Mouse (Mus musculus) limb, embryonic 12.5 days (tissue): ENCODE data around the gene Gpx1. TPM values are rescaled to one million over a fixed set of nuclear protein-coding genes. Genes with fewer than 3 reads are reported as not detected.
A peak's percentile ranks its signal among the peaks of the same experiment; 100 is the strongest.

Experiments used
- ATAC-seq: fragments of 200-750 bp; cut with Nextera tagmentation; 2 replicates; pipeline ENCODE4 v1.8.0; 2017; ENCODE audit warnings: low read depth, moderate TSS enrichment; ENCODE audit not compliant: insufficient number of reproducible peaks, insufficient read depth, low FRiP score, low TSS enrichment
- H3K27ac ChIP-seq: fragments of 300-500 bp; sonication (generic); 2 replicates; pipeline ENCODE4 v1.5.1; 2016; ENCODE audit warnings: mild to moderate bottlenecking, moderate library complexity
- H3K27me3 ChIP-seq: fragments of 300-500 bp; sonication (generic); 2 replicates; pipeline ENCODE4 v1.6.1; 2016; ENCODE audit warnings: mild to moderate bottlenecking, moderate library complexity
- H3K36me3 ChIP-seq: fragments of 300-500 bp; sonication (generic); 2 replicates; pipeline ENCODE4 v1.6.1; 2016; ENCODE audit warnings: mild to moderate bottlenecking, moderate library complexity
- H3K4me1 ChIP-seq: fragments of 300-500 bp; sonication (generic); replicated peaks from 2 replicates; pipeline ENCODE4 v1.6.1; 2016
- H3K4me2 ChIP-seq: fragments of 300-500 bp; sonication (generic); 2 replicates; pipeline ENCODE4 v1.6.1; 2016; ENCODE audit warnings: mild to moderate bottlenecking, moderate library complexity
- H3K4me3 ChIP-seq: fragments of 300-500 bp; sonication (generic); replicated peaks from 2 replicates; pipeline ENCODE4 v1.5.1; 2016; ENCODE audit warnings: mild to moderate bottlenecking
- H3K9ac ChIP-seq: fragments of 300-500 bp; sonication (generic); replicated peaks from 2 replicates; pipeline ENCODE4 v1.6.1; 2016; ENCODE audit warnings: mild to moderate bottlenecking, moderate library complexity
- H3K9me3 ChIP-seq: fragments of 300-500 bp; sonication (generic); 2 replicates; pipeline ENCODE4 v1.6.1; 2016; ENCODE audit warnings: mild to moderate bottlenecking, moderate library complexity
- WGBS: fragments of 180-500 bp; shearing (Covaris S2); methylation state at CpG from one replicate; pipeline ENCODE4 v1.1.7; 2016; 5-methylcytosine and 5-hydroxymethylcytosine counted together
- polyA plus RNA-seq: library from polyadenylated mRNA; unstranded; fragments of >200 nt; fragmentation: Nextera tagmentation; extraction: Ambion mirVana; gene quantifications from 2 replicates; pipeline ENCODE4 v1.2.1, GENCODE M21; 2016

Gpx1 gene
- polyA plus RNA-seq, result 797 and 821 TPM in 2 replicates

DNA sequence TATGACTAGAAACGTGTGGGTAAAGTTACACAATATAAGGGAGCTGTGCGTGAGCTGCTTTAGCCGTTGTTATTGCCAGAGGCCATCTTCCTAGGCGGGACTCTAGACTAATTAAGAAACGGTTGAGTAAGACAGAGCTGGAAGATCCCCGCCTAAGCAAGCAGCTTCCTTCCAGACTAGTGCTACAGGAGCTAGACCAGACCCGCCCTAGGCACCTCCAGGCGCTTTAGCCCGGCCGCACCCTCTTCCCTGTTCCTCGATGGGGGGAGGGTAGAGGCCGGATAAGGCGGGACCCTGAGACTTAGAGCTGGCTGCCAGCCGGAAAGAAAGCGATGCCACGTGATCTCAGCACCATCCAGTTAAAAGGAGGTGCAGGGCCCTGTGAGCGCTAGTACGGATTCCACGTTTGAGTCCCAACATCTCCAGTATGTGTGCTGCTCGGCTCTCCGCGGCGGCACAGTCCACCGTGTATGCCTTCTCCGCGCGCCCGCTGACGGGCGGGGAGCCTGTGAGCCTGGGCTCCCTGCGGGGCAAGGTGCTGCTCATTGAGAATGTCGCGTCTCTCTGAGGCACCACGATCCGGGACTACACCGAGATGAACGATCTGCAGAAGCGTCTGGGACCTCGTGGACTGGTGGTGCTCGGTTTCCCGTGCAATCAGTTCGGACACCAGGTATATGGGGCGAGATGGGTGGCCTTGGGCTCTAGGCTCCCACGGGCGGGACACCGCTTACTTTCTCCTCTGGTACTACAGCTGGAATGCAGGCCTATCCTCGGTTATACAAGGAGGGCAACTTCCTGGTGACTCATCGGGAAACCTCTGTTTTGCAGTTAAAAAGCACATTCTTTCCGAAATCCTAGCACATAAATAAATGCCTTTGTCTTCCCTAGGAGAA, at the start of gene Gpx1:
TSS of gene Gpx1 (plus strand) at position 18 of the 896 bp plus-strand sequence.
- Histone ChIP-seq H3K4me2 (peak within 1 kb of the TSS; percentile 85), H3K36me3 (peaks cover 25% of the 10 kb centered on the region), H3K4me3 (peak within 1 kb of the TSS; percentile 81), H3K9me3 (no peaks in the 10 kb centered on the region), H3K9ac (peak within 1 kb of the TSS; percentile 91), H3K27me3 (no peaks in the 10 kb centered on the region), H3K27ac (peak within 1 kb of the TSS; percentile 97), H3K4me1 (peaks cover 24% of the 10 kb centered on the region)
- under 1% methylated on average over 49 of the region's 49 CpGs for WGBS
- peak; percentile 95 for ATAC-seq

DNA sequence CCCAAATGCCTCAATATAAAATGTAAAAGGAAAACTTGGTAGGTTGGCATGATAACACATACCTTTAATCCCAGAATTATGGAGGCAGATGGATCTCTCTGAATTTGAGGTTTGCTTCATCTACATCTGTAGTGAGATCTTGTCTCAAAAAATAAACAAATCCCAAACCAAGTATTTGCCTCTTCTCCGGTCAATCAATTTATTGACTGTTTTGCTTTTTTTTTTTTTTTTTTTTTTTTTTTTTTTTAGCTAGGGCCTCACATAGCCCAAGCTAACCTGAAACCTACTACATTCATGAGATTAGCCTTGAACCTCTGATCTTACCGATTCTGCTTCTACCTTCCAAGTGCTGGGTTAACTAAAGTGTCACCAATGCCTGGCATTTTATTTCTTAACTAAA, 49.4 kb upstream of the Gpx1 start:
- Histone ChIP-seq H3K4me3 (peak overlapping the region; percentile 53; the same call in 1 of the 2 replicates), H3K27me3 (no peaks in the 10 kb centered on the region), H3K27ac (0 out of 2 replicates have a peak overlapping the region, but pooled peaks have one; percentile 81), H3K9me3 (no peaks in the 10 kb centered on the region), H3K4me1 (peaks cover 3% of the 10 kb centered on the region), H3K36me3 (peaks cover 11% of the 10 kb centered on the region), H3K9ac (no peak overlapping the region), H3K4me2 (peak overlapping the region; percentile 58)
- no peak for ATAC-seq
- 59% methylated on average over 2 of the region's 2 CpGs for WGBS

DNA sequence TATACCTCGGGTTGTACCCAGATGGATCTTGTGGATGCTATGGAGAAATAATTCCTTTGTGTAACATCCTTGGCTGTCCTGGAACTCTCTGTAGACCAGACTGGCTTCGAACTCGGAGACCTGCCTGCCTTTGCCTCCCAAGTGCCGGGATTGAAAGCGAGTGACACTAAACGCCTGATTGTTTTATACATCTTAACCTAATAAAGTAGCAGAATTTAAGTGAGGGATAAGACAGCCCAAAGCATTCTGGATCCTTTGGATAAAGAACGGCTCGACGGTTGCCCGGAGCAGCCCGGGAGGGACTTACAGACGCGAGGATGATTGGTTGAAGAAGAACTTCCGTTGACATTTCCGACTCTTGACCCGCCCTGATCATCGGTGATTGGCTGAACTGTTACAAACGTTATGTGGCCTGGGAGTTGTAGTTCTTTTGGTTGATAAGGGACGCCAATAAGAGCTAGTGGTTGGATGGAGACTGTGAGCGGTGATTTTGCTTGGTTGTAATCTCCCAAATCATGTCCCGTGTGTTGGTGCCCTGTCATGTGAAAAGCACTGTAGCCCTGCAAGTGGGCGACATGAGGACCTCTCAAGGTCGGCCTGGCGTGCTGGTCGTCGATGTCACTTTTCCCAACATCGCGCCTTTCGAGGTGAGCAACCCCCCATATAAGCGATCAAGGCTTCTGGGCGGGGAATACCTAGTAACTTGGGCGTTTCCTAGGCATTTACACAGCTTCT, 48.5 kb upstream of the Gpx1 start, which contains the start of gene Nicn1:
TSS of gene Nicn1 (plus strand) at position 414 of the 735 bp plus-strand sequence.
- no peaks in the 10 kb centered on the region for H3K27me3 ChIP-seq
- H3K9me3 ChIP-seq, result no peaks in the 10 kb centered on the region
- H3K27ac ChIP-seq, result peak within 1 kb of the TSS; percentile 81
- H3K4me2 ChIP-seq, result peak within 1 kb of the TSS; percentile 58
- peaks cover 20% of the 10 kb centered on the region for H3K36me3 ChIP-seq
- H3K9ac ChIP-seq, result peak within 1 kb of the TSS; percentile 64
- H3K4me1 ChIP-seq, result peaks cover 3% of the 10 kb centered on the region
- peak within 1 kb of the TSS; percentile 53 for H3K4me3 ChIP-seq
- under 1% methylated on average over 32 of the region's 32 CpGs for WGBS
- peak; percentile 96 for ATAC-seq

DNA sequence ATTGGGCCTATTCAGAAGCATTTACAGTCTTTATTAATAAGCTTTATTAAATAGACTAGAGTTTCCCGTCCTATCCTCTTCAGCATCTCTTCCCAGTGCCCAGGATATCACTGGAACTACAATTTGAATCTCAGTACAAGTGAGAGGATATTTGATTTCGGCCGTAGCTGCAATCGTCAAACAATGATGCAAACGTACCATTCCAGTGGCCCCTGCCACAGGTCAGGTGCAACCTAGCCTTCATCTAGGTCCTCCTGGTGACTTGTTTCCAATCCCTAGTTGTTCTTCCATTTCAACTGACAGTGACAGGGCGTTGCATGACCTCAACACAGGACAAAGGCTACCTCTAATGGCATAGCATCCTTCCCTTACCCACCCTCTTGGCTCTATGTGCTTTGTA, 47.9 kb upstream of the Gpx1 start:
- Histone ChIP-seq H3K27ac (0 out of 2 replicates have a peak overlapping the region, but pooled peaks have one; percentile 24), H3K9me3 (no peaks in the 10 kb centered on the region), H3K4me3 (peak overlapping the region; percentile 53), H3K4me2 (peak overlapping the region; percentile 58), H3K36me3 (peaks cover 23% of the 10 kb centered on the region), H3K27me3 (no peaks in the 10 kb centered on the region), H3K4me1 (peaks cover 3% of the 10 kb centered on the region), H3K9ac (peak overlapping the region; percentile 55)
- no peak for ATAC-seq
- WGBS, result 51% methylated on average over 6 of the region's 6 CpGs

DNA sequence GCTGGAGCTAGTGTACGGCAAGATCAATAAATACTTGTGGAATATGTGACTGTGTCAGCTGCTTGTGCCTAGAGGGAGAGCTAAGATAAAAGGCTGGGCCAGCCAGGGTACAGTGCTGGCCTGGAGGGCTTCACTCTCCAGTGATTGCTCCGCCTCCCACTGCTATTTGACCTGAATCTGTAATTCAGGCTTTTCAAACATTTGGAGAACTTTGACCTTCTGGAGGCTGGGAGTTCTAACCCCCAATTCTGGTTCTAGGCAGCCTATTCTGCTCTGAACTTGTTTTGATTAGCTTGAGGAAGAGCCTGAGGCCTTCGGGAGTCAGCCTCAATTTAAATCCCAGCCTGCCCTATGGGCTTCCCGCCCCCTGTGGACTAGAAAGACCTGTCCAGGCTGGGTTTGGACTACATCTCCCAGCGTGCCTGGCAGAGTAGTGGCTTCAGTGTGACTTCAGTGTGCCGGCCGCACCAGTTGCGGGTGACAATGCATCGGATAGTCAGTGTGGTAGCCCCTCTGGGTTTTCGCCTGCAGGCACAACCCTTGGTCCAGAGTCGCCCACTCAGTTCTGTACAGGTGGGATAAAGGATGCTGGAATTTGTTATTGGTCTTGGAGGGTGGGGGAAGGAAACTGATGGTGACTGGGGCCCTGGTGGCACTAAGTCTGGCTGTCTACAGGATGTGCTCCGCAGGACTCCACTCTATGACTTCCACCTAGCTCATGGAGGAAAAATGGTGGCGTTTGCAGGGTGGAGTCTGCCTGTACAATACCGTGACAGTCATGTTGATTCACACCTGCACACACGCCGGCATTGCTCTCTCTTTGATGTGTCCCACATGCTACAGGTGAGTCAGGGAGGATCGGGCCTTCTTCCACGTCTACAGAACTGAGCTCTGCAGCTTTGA, 42.0 kb upstream of the Gpx1 start, which contains the start of gene Amt:
TSS of gene Amt (plus strand) at position 401 of the 903 bp plus-strand sequence.
- peaks cover 12% of the 10 kb centered on the region for H3K4me1 ChIP-seq
- H3K4me2 ChIP-seq, result peak within 1 kb of the TSS; percentile 48
- H3K9me3 ChIP-seq, result no peaks in the 10 kb centered on the region
- peak; percentile 64 for ATAC-seq
- no peak within 1 kb of the TSS for H3K27ac ChIP-seq
- no peaks in the 10 kb centered on the region for H3K27me3 ChIP-seq
- 24% methylated on average over 18 of the region's 18 CpGs for WGBS
- peak within 1 kb of the TSS; percentile 31 for H3K4me3 ChIP-seq
- peak within 1 kb of the TSS; percentile 45; the same call in 1 of the 2 replicates for H3K9ac ChIP-seq
- H3K36me3 ChIP-seq, result peaks cover 35% of the 10 kb centered on the region

GRCm38 (mm10) chr9:108301853-108302252, 36.9 kb upstream of the Gpx1 start:
- H3K27me3 ChIP-seq, result no peaks in the 10 kb centered on the region
- H3K4me3 ChIP-seq, result no peak overlapping the region
- H3K9me3 ChIP-seq, result no peaks in the 10 kb centered on the region
- no peak overlapping the region for H3K27ac ChIP-seq
- 81% methylated on average over 3 of the region's 3 CpGs for WGBS
- ATAC-seq, result no peak
- H3K9ac ChIP-seq, result no peak overlapping the region
- no peak overlapping the region for H3K4me2 ChIP-seq
- H3K4me1 ChIP-seq, result peaks cover 12% of the 10 kb centered on the region
- H3K36me3 ChIP-seq, result peaks cover 32% of the 10 kb centered on the region

- H3K4me2 ChIP-seq, result peak overlapping the region; percentile 84
- peaks cover 26% of the 10 kb centered on the region for H3K36me3 ChIP-seq
- H3K4me3 ChIP-seq, result peak overlapping the region; percentile 90; the same call in 1 of the 2 replicates
- H3K9me3 ChIP-seq, result no peaks in the 10 kb centered on the region
- H3K9ac ChIP-seq, result no peak overlapping the region; the same call in 1 of the 2 replicates
- H3K27ac ChIP-seq, result no peak overlapping the region
- 87% methylated on average over 4 of the region's 4 CpGs for WGBS
- ATAC-seq, result no peak
- H3K4me1 ChIP-seq, result peaks cover 30% of the 10 kb centered on the region
- no peaks in the 10 kb centered on the region for H3K27me3 ChIP-seq
Measured at GRCm38 (mm10) chr9:108304716-108305115, 34.0 kb upstream of the Gpx1 start.

DNA sequence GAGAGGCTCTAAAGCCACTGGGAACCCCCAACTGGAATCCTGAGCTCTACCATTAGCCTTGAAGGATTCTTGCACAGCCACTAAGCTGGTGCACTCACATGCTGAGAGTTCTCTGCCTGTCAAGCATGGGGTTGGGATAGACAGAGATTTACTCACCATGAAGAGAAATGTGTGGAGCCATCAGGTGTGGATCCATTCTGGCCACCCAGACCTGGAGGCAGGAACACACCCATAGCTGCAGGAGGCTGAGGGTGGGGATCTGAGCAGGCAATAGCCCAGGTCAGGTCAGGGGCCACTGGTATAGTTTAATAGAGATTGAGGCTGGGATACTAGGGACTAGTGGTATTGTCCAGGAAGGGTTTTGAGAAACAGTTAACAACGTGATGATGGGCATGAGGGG, 33.5 kb upstream of the Gpx1 start:
- ATAC-seq, result no peak; the same call in 1 of the 2 replicates
- peak overlapping the region; percentile 84 for H3K4me2 ChIP-seq
- WGBS, result 6% methylated on average over 1 of the region's 1 CpGs
- peaks cover 25% of the 10 kb centered on the region for H3K36me3 ChIP-seq
- H3K9ac ChIP-seq, result peak overlapping the region; percentile 73
- H3K27ac ChIP-seq, result peak overlapping the region; percentile 73
- peak overlapping the region; percentile 90 for H3K4me3 ChIP-seq
- no peaks in the 10 kb centered on the region for H3K9me3 ChIP-seq
- peaks cover 33% of the 10 kb centered on the region for H3K4me1 ChIP-seq
- no peaks in the 10 kb centered on the region for H3K27me3 ChIP-seq

GRCm38 (mm10) chr9:108305629-108306520, 32.8 kb upstream of the Gpx1 start, which contains the start of the genes Rhoa and Tcta:
Rhoa (plus strand) TSS chr9:108306129.
Tcta (minus strand) TSS chr9:108306160.
- Histone ChIP-seq H3K9ac (peak within 1 kb of the TSS; percentile 98), H3K4me1 (peaks cover 33% of the 10 kb centered on the region), H3K27ac (peak within 1 kb of the TSS; percentile 100), H3K4me2 (peak within 1 kb of the TSS; percentile 84), H3K9me3 (no peaks in the 10 kb centered on the region), H3K27me3 (no peaks in the 10 kb centered on the region), H3K4me3 (peak within 1 kb of the TSS; percentile 90), H3K36me3 (peaks cover 25% of the 10 kb centered on the region)
- WGBS, result under 1% methylated on average over 77 of the region's 81 CpGs
- ATAC-seq, result peak; percentile 97
